Mouse (Mus musculus): ENCODE results near the gene Sdr39u1. TPM values are rescaled to one million over a fixed set of nuclear protein-coding genes. Genes with fewer than 3 reads are reported as not detected.

The Sdr39u1 gene
- polyA plus RNA-seq, 1 experiment from 2014 or later: 109 TPM

GRCm38 (mm10) chr14:55866962-55867361 is 33.1 kb downstream of the Sdr39u1 start:
- H3K27me3 ChIP-seq: no peaks in the 10 kb centered on the region
- H3K4me1 ChIP-seq (replicated peaks): peaks cover 9% of the 10 kb centered on the region; the same call in 1 of the 2 replicates
- no peaks in the 10 kb centered on the region for H3K9me3 ChIP-seq
- WGBS: 32% methylated on average over 4 of the region's 4 CpGs
- H3K4me2 ChIP-seq: no peak overlapping the region
- H3K9ac ChIP-seq: no peak overlapping the region
- ATAC-seq (ENCODE audit: low read depth): no peak
- H3K27ac ChIP-seq (replicated peaks): no peak overlapping the region
- H3K36me3 ChIP-seq: peaks cover 74% of the 10 kb centered on the region
- no peak overlapping the region for H3K4me3 ChIP-seq

- Histone ChIP-seq H3K36me3 (peaks cover 43% of the 10 kb centered on the region), H3K4me1 (replicated peaks) (peaks cover 35% of the 10 kb centered on the region), H3K9me3 (no peaks in the 10 kb centered on the region), H3K4me3 (no peak overlapping the region), H3K27me3 (no peaks in the 10 kb centered on the region), H3K4me2 (no peak overlapping the region), H3K9ac (no peak overlapping the region), H3K27ac (replicated peaks) (no peak overlapping the region)
- 26% methylated on average over 7 of the region's 7 CpGs for WGBS
- ATAC-seq (ENCODE audit: low read depth): peak; percentile 37; the same call in 1 of the 2 replicates
These were observed 36.3 kb downstream of the Sdr39u1 start for GRCm38 (mm10) chr14:55863773-55864172.

GRCm38 (mm10) chr14:55862970-55863369 is 37.1 kb downstream of the Sdr39u1 start:
- peaks cover 35% of the 10 kb centered on the region for H3K36me3 ChIP-seq
- H3K4me2 ChIP-seq: no peak overlapping the region
- H3K9ac ChIP-seq: peak overlapping the region; percentile 9; the same call in 1 of the 2 replicates
- H3K4me1 ChIP-seq (replicated peaks): peaks cover 43% of the 10 kb centered on the region
- H3K9me3 ChIP-seq: no peaks in the 10 kb centered on the region
- no peak overlapping the region for H3K27ac ChIP-seq (replicated peaks)
- no peak overlapping the region for H3K4me3 ChIP-seq
- no peaks in the 10 kb centered on the region for H3K27me3 ChIP-seq
- no peak for ATAC-seq (ENCODE audit: low read depth)
- WGBS: 95% methylated on average over 10 of the region's 10 CpGs

- no peaks in the 10 kb centered on the region for H3K9me3 ChIP-seq
- H3K4me2 ChIP-seq: no peak overlapping the region
- no peak overlapping the region for H3K4me3 ChIP-seq
- H3K36me3 ChIP-seq: peaks cover 30% of the 10 kb centered on the region
- ATAC-seq (ENCODE audit: low read depth): no peak
- no peaks in the 10 kb centered on the region for H3K27me3 ChIP-seq
- WGBS: 87% methylated on average over 6 of the region's 6 CpGs
- peaks cover 51% of the 10 kb centered on the region for H3K4me1 ChIP-seq (replicated peaks)
- H3K9ac ChIP-seq: no peak overlapping the region
- no peak overlapping the region for H3K27ac ChIP-seq (replicated peaks)
These were observed 37.9 kb downstream of the Sdr39u1 start for GRCm38 (mm10) chr14:55862186-55862585.

GRCm38 (mm10) chr14:55857588-55857987 is 42.5 kb downstream of the Sdr39u1 start:
- H3K27ac ChIP-seq (replicated peaks): no peak overlapping the region
- 0 out of 2 replicates have a peak overlapping the region, but pooled peaks have one; percentile 4 for H3K9ac ChIP-seq
- no peaks in the 10 kb centered on the region; the same call in 1 of the 2 replicates for H3K36me3 ChIP-seq
- peak overlapping the region; percentile 85; the same call in 1 of the 2 replicates for H3K4me2 ChIP-seq
- H3K27me3 ChIP-seq: no peaks in the 10 kb centered on the region
- no peaks in the 10 kb centered on the region for H3K9me3 ChIP-seq
- 78% methylated on average over 4 of the region's 4 CpGs for WGBS
- ATAC-seq (ENCODE audit: low read depth): no peak
- H3K4me3 ChIP-seq: no peak overlapping the region
- H3K4me1 ChIP-seq (replicated peaks): peaks cover 90% of the 10 kb centered on the region

- Histone ChIP-seq H3K4me1 (replicated peaks) (peaks cover 83% of the 10 kb centered on the region), H3K27ac (replicated peaks) (peak overlapping the region; percentile 87), H3K36me3 (no peaks in the 10 kb centered on the region; the same call in 1 of the 2 replicates), H3K9ac (peak overlapping the region; percentile 87), H3K4me2 (peak overlapping the region; percentile 85), H3K4me3 (peak overlapping the region; percentile 74), H3K27me3 (no peaks in the 10 kb centered on the region), H3K9me3 (no peaks in the 10 kb centered on the region)
- ATAC-seq (ENCODE audit: low read depth): peak; percentile 3; the same call in 1 of the 2 replicates
- 4% methylated on average over 4 of the region's 4 CpGs for WGBS
These were observed 45.0 kb downstream of the Sdr39u1 start for GRCm38 (mm10) chr14:55855101-55855561.

- Histone ChIP-seq H3K27me3 (no peaks in the 10 kb centered on the region), H3K4me2 (peak overlapping the region; percentile 85), H3K9me3 (no peaks in the 10 kb centered on the region), H3K27ac (replicated peaks) (peak overlapping the region; percentile 87), H3K4me3 (peak overlapping the region; percentile 74), H3K9ac (peak overlapping the region; percentile 87), H3K36me3 (no peaks in the 10 kb centered on the region; the same call in 1 of the 2 replicates), H3K4me1 (replicated peaks) (peaks cover 77% of the 10 kb centered on the region)
- WGBS: under 1% methylated on average over 9 of the region's 9 CpGs
- peak; percentile 48 for ATAC-seq (ENCODE audit: low read depth)
These were observed 45.5 kb downstream of the Sdr39u1 start for GRCm38 (mm10) chr14:55854406-55855100.

- Histone ChIP-seq H3K36me3 (no peaks in the 10 kb centered on the region; the same call in 1 of the 2 replicates), H3K4me2 (peak within 1 kb of the TSS; percentile 85), H3K9me3 (no peaks in the 10 kb centered on the region), H3K4me3 (peak within 1 kb of the TSS; percentile 74), H3K4me1 (replicated peaks) (peaks cover 69% of the 10 kb centered on the region), H3K27me3 (no peaks in the 10 kb centered on the region), H3K9ac (peak within 1 kb of the TSS; percentile 87), H3K27ac (replicated peaks) (peak within 1 kb of the TSS; percentile 87)
- 2% methylated on average over 31 of the region's 33 CpGs for WGBS
- ATAC-seq (ENCODE audit: low read depth): peak; percentile 87
These were observed 46.3 kb downstream of the Sdr39u1 start, which contains the start of gene Nynrin for GRCm38 (mm10) chr14:55853621-55854285. TSS of gene Nynrin (plus strand) at chr14:55854010.

- H3K9ac ChIP-seq: peak overlapping the region; percentile 87
- peak overlapping the region; percentile 87 for H3K27ac ChIP-seq (replicated peaks)
- peak overlapping the region; percentile 85 for H3K4me2 ChIP-seq
- H3K4me3 ChIP-seq: peak overlapping the region; percentile 74
- peak; percentile 85 for ATAC-seq (ENCODE audit: low read depth)
- H3K4me1 ChIP-seq (replicated peaks): peaks cover 60% of the 10 kb centered on the region
- WGBS: 5% methylated on average over 11 of the region's 11 CpGs
- H3K27me3 ChIP-seq: no peaks in the 10 kb centered on the region
- H3K36me3 ChIP-seq: no peaks in the 10 kb centered on the region
- H3K9me3 ChIP-seq: no peaks in the 10 kb centered on the region
These were observed 47.2 kb downstream of the Sdr39u1 start for GRCm38 (mm10) chr14:55852646-55853551.

- H3K9ac ChIP-seq: no peak overlapping the region
- H3K4me1 ChIP-seq (replicated peaks): peaks cover 40% of the 10 kb centered on the region
- no peak overlapping the region for H3K4me3 ChIP-seq
- H3K27me3 ChIP-seq: no peaks in the 10 kb centered on the region
- 63% methylated on average over 6 of the region's 6 CpGs for WGBS
- H3K4me2 ChIP-seq: no peak overlapping the region
- no peak overlapping the region for H3K27ac ChIP-seq (replicated peaks)
- no peaks in the 10 kb centered on the region for H3K36me3 ChIP-seq
- no peak for ATAC-seq (ENCODE audit: low read depth)
- no peaks in the 10 kb centered on the region for H3K9me3 ChIP-seq
These were observed 49.2 kb downstream of the Sdr39u1 start for GRCm38 (mm10) chr14:55850885-55851284.
